Mouse (Mus musculus) olfactory bulb, adult 2 months (tissue): Measurements from ENCODE around the gene Hs3st4. TPM values are rescaled to one million over a fixed set of nuclear protein-coding genes. Genes with fewer than 3 reads are reported as not detected.
A peak's percentile ranks its signal among the peaks of the same experiment; 100 is the strongest.

Experiments
- H3K27ac ChIP-seq: fragments of 200-500 bp; 2 replicates; pipeline ENCODE4 v1.5.1; 2012; ENCODE audit warnings: low read depth, low read length; ENCODE audit not compliant: insufficient read depth
- H3K4me1 ChIP-seq: fragments of 200-500 bp; 2 replicates; pipeline ENCODE4 v1.6.1; 2012; ENCODE audit warnings: low read length; ENCODE audit not compliant: control insufficient read depth, insufficient read depth
- H3K4me3 ChIP-seq: fragments of 200-500 bp; 2 replicates; pipeline ENCODE4 v1.5.1; 2012; ENCODE audit warnings: mild to moderate bottlenecking, low read depth, low read length, moderate library complexity; ENCODE audit not compliant: insufficient read depth
- CTCF ChIP-seq: fragments of 200-500 bp; IDR thresholded peaks from 2 replicates; pipeline ENCODE4 v1.5.1; 2012; ENCODE audit warnings: low read depth, mild to moderate bottlenecking, low read length, moderate library complexity; ENCODE audit not compliant: insufficient read depth
- POLR2A ChIP-seq: fragments of 200-500 bp; IDR thresholded peaks from 2 replicates; pipeline ENCODE4 v1.6.1; 2012; ENCODE audit warnings: mild to moderate bottlenecking, low read depth, low read length, moderate library complexity; ENCODE audit not compliant: insufficient read depth
- WGBS: fragments of 180-500 bp; shearing (Covaris S2); methylation state at CpG from one replicate; pipeline ENCODE4 v1.1.7; 2018; 5-methylcytosine and 5-hydroxymethylcytosine counted together
- polyA plus RNA-seq: library from polyadenylated mRNA; stranded (reverse); fragments of >200 nt; gene quantifications from 2 replicates; pipeline ENCODE4 v1.2.4, GENCODE M21; 2012; ENCODE audit warnings: low replicate concordance; ENCODE audit not compliant: missing spikeins, insufficient read depth, insufficient read length

The Hs3st4 gene
- polyA plus RNA-seq, 1 experiment, result not detected

- WGBS, result 6% methylated on average over 97 of the region's 97 CpGs
- H3K4me1 ChIP-seq, result peaks cover 8% of the 10 kb centered on the region; the same call in 1 of the 2 replicates
- H3K4me3 ChIP-seq, result peak overlapping the region; percentile 63
- TF ChIP-seq POLR2A (no peak), CTCF (no peak)
- no peak overlapping the region for H3K27ac ChIP-seq
These were observed 743 bp downstream of the Hs3st4 start for GRCm38 (mm10) chr7:123983177-123984046.

GRCm38 (mm10) chr7:123992121-123992520 lies 9.5 kb downstream of the Hs3st4 start:
- WGBS, result 69% methylated on average over 3 of the region's 3 CpGs
- no peak overlapping the region for H3K27ac ChIP-seq
- no peaks in the 10 kb centered on the region for H3K4me1 ChIP-seq
- TF ChIP-seq POLR2A, result no peak
- no peak for TF ChIP-seq CTCF
- H3K4me3 ChIP-seq, result no peak overlapping the region

GRCm38 (mm10) chr7:123997266-123997665 lies 14.6 kb downstream of the Hs3st4 start:
- WGBS, result 64% methylated on average over 3 of the region's 3 CpGs
- no peak overlapping the region for H3K4me3 ChIP-seq
- TF ChIP-seq POLR2A, result no peak
- no peak for TF ChIP-seq CTCF
- H3K4me1 ChIP-seq, result no peaks in the 10 kb centered on the region
- H3K27ac ChIP-seq, result no peak overlapping the region

- no peak for TF ChIP-seq CTCF
- no peak for TF ChIP-seq POLR2A
- Histone ChIP-seq H3K27ac (no peak overlapping the region), H3K4me3 (no peak overlapping the region), H3K4me1 (no peaks in the 10 kb centered on the region)
- 86% methylated on average over 7 of the region's 7 CpGs for WGBS
These were observed 15.9 kb downstream of the Hs3st4 start for GRCm38 (mm10) chr7:123998601-123999000.

- H3K27ac ChIP-seq, result no peak overlapping the region
- H3K4me1 ChIP-seq, result no peaks in the 10 kb centered on the region
- WGBS, result 91% methylated on average over 5 of the region's 5 CpGs
- H3K4me3 ChIP-seq, result no peak overlapping the region
- no peak for TF ChIP-seq POLR2A
- no peak for TF ChIP-seq CTCF
These were observed 44.2 kb downstream of the Hs3st4 start for GRCm38 (mm10) chr7:124026908-124027307.

- no peaks in the 10 kb centered on the region for H3K4me1 ChIP-seq
- WGBS, result 54% methylated on average over 2 of the region's 2 CpGs
These were observed 49.6 kb downstream of the Hs3st4 start for GRCm38 (mm10) chr7:124032236-124032635.

GRCm38 (mm10) chr7:124033332-124033731 lies 50.7 kb downstream of the Hs3st4 start:
- H3K4me1 ChIP-seq, result no peaks in the 10 kb centered on the region
- TF ChIP-seq CTCF, result no peak
- TF ChIP-seq POLR2A, result no peak
- no peak overlapping the region for H3K4me3 ChIP-seq
- no peak overlapping the region for H3K27ac ChIP-seq
- 41% methylated on average over 2 of the region's 2 CpGs for WGBS

More at GRCm38 (mm10) chr7:124032236-124032635, 49.6 kb downstream of the Hs3st4 start:
- TF ChIP-seq POLR2A (no peak), CTCF (no peak)
- no peak overlapping the region for H3K27ac ChIP-seq
- H3K4me3 ChIP-seq, result no peak overlapping the region

- no peak overlapping the region for H3K27ac ChIP-seq
- whole genome bisulfite sequencing, result 26% methylated on average over 5 of the region's 5 CpGs
These were observed 54.6 kb downstream of the Hs3st4 start for GRCm38 (mm10) chr7:124037281-124037700.

GRCm38 (mm10) chr7:124039142-124039541 lies 56.5 kb downstream of the Hs3st4 start:
- no peak overlapping the region for H3K27ac ChIP-seq
- no peak overlapping the region for H3K4me3 ChIP-seq
- no peaks in the 10 kb centered on the region for H3K4me1 ChIP-seq
- 72% methylated on average over 5 of the region's 5 CpGs for WGBS
- TF ChIP-seq POLR2A (no peak), CTCF (no peak)

More at GRCm38 (mm10) chr7:124037281-124037700, 54.6 kb downstream of the Hs3st4 start:
- TF ChIP-seq POLR2A (no peak), CTCF (no peak)
- Histone ChIP-seq H3K4me3 (no peak overlapping the region), H3K4me1 (no peaks in the 10 kb centered on the region)
